Mouse (Mus musculus): ENCODE results near the gene Olfr1009.
"Not testable (repeated sequence)": the region's sequence is repeated elsewhere in the genome, so short reads cannot be mapped to it uniquely, and the experiment has no call there.

The Olfr1009 gene

GRCm38 (mm10) chr2:85715119-85715518 lies at the start of gene Olfr1009:
TSS of gene Olfr1009 (plus strand) at chr2:85715419.
- DNase-seq = no peak

DNA sequence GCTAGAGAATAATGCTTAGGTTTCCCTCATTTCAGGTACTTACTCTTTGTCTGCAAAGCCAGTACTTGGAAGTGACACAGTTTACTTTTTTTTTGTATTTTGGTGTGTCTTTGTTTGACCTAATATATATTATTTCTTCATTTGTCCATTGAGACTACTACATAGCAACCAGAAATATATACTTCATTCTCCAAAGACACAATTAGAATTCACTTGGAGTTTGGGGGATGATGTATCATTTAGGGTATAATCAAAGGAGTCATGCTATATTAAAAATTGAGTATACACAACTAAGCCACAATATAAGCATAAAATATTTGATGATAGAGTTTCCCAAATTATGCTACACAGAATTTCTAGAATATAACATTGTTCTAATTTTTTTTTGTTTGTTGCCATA lies 36.6 kb upstream of the Olfr1009 start, which contains the start of gene Olfr1006:
Gene Olfr1006 (minus strand): TSS at position 101 of the 400 bp plus-strand sequence.
- DNase-seq = no peak

DNA sequence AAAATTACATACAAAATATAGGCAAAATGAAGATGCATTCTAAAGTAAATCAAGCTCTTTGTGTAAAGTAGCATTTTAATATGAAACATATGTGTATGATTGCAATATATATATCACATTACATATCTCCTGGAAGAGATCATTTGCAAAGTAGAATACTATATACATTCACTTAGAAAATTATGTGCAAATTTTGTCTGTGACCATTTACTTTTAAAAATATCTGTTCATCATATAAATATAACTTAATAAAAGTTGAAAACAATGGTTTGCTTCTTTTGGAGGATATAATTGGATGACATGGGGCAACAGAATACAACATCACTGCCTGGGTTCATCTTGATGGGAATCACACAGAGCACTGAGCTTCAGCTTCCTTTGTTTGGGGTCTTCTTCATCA lies 26.1 kb upstream of the Olfr1009 start, which contains the start of gene Olfr1008:
Gene Olfr1008 (plus strand): TSS at position 301 of the 400 bp plus-strand sequence.
- no peak for DNase-seq

DNA sequence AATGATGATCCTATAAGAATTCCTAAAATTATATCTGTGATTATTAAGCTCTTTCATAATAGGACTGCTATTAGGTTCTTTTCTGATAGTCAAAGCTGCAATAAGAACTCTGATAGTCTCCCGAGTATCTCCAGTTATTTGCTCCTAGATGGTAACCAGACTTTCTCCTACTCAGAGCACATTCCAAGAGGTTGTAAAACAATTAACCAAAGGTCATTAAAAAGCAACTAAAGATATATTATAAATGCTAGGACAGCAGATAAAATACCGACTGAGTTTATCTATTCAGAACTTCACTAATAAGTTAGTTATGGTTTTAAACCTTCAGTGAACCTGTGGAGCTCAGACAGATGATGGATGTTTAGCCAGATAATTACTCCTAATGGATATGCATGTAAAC lies 4.5 kb upstream of the Olfr1009 start:
- DNase-seq = not testable (repeated sequence)

DNA sequence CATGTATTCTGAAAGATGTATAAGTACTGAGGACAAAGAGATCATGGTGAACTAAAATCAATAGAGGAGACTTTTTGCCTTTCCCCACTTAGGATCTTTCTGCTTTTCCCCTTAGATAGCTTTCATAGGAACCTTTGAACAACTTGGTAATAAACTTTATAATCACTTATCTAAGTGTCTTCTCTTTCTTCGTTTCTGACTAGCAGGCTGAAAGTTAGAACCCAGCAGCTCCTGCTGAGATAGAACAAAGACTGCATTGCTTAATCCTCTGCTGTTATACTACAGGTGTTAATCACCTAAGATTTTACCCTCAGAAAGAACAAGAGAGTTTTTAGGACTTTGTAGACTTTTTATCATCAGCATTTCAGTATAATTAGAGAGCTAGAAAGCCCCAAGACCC lies 4.1 kb upstream of the Olfr1009 start:
- no peak for DNase-seq

DNA sequence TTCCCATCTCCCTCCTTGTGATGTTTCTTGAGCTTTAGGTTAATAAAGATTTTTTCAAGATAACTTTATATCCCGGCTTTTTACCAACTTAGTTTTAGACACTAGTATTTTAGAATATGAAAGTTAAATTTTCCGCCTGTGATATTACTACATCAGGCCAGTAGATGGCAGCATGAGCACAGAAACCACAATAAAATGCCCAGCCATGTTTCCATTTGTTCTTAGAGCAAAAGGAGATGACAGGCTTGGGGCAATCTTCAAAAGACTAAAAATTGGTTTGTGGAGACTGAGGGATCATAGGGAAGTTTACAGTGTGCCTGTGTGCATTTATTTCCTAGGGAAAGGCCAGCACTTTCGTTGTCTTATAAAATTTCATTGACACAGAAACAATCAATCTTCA lies 10.6 kb downstream of the Olfr1009 start:
- DNase-seq = no peak

DNA sequence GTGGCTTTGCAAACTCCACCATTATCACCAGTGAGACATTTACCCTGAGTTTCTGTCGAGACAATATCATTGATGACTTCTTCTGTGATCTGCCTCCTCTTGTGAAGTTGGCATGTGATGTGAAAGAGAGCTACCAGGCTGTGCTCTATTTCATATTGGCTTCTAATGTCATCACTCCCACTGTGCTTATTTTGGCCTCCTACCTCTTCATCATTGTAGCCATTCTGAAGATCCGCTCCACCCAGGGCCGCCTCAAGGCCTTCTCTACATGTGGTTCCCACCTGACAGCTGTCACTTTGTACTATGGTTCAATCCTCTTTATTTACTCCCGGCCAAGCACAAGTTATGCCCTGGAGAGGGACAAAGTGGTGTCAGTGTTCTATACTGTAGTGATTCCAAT lies 38.6 kb downstream of the Olfr1009 start:
- DNase-seq = no peak

DNA sequence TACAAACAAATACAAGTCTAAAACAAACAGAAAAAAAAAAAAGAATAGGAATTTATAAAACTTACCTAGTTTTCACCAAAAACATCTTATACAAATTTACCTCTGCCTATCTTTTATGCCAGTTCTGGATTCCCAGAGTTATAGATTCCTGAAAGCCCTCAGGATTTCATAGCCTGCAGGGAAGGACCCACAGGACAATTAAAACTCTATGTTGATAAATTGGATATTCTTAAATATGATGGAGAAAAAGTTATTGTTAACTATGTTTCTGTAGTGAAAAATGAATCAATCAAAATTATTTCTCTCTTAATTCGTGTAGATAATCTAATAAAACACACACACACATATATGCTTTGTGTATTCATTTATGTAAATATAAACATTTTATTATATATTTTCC lies 47.4 kb downstream of the Olfr1009 start, which contains the start of gene Olfr1012:
Gene Olfr1012 (minus strand): TSS at position 101 of the 400 bp plus-strand sequence.
- DNase-seq = no peak

GRCm38 (mm10) chr2:85766798-85767197 lies 51.6 kb downstream of the Olfr1009 start, which contains the start of gene Olfr1013:
TSS of gene Olfr1013 (plus strand) at chr2:85767098.
- DNase-seq = no peak

DNA sequence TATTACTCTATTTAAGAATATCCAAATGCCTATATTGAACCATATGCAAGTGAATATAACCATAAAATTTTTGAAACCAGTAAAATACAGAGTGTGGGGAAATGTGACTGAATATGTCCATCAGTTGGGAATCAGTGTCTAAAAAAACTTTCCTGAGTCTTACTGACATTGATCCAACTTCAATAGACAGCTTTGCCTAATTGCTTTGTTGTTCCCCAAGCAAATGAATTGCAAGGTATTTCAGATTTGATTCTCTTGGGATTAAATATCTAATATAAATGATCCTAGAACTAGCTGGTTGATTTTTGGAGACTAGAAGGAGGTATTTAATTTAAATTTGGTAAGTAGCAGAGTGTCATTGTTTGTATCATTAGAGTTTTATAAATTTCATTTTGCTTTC lies 57.2 kb downstream of the Olfr1009 start, which contains the start of gene Olfr1014:
Gene Olfr1014 (plus strand): TSS at position 301 of the 400 bp plus-strand sequence.
- no peak for DNase-seq

Measured in B cell, adult 2 months (primary cell).